Mouse (Mus musculus): ENCODE measurements at regions not wholly inside any gene's neighbourhood (a gene's known extent, or its start where the extent isn't known, plus 50 kb on each side); places are given as distances from the start of the nearest gene placed in this dataset.
A peak's percentile ranks its signal among the peaks of the same experiment; 100 is the strongest.

DNA sequence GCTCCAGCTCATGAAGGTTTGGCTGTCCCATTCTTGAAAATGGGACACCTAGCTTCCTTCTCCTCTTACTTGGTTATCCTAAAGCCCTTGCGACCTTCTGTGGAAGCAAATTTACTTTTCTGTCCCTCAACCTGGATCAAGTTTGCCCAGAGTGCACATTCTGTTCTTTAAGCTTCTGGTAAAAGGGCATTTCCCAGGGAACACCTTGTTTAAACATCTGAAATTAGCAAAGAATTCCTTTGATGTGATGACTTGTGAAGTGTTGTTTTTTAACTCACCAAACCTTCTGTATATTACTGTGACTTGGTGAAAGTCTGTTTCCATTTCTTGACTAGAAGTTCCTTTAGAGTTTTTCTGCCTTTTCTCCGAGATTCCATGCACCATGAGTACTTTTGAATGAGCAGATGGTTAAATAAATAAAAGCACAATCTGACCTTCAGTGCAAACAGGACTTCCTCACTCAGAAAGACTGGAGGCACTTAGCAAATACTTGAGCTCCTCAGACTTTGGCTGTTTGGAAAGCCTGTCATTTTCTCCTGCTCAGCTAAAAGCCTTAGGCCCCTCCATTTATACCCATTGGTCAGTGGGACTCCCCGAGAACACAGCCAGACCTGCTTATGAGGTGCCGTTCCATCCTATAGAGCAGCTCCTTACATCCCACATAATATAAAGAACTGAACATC lies 69.3 kb upstream of the Rprm start:
- Histone ChIP-seq H3K4me2 (replicated peaks) (no peak overlapping the region), H3K4me3 (no peak overlapping the region), H3K9me3 (no peaks in the 10 kb centered on the region), H3K27me3 (no peaks in the 10 kb centered on the region), H3K36me3 (no peaks in the 10 kb centered on the region), H3K27ac (replicated peaks) (no peak overlapping the region), H3K9ac (replicated peaks) (no peak overlapping the region), H3K4me1 (peaks cover 7% of the 10 kb centered on the region)
- no peak for ATAC-seq (ENCODE audit: low FRiP score, low read depth)
- 82% methylated on average over 4 of the region's 4 CpGs for WGBS

DNA sequence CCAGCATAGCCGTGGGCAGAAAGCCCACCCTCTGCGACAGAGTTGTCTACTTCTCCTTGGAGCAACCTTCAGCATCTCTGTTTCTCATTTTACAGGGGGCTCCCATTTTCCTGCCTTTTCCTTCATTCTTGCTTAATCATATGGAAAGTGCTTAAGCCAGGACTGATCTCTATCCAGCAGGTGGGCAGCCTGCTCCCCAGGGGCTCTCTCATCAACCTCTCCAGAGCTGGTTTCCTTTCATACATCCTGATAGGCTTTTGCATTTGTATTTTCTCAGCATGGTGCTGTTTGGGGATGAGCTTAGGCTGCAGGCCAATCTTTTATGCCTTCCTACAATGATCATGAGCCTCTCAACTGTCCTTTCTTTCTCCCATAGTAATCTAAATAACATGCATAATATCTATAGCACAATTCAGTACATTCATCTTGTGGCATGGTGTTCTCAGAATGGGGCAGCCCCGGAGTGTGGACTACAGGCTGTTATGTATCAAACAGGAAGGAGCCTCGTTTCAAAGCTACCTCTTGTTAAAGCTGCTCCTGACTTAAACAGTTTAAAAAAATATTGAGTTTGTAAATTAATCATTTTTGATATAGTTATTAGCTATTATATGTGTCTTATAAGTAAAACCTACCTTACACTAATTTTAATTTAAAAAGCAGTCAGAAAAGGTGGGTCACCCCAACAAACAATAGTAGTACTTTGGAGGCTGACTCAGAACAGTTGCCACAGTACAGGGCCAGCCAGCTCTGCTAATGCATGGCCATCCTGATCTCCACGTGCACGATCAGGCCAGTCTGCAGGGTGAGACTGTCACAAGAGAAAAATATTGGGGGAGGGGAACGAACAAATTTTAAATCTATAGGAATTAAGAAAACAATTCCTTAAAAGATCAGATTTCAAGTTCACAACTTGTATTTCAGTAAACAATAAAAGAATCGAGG lies 73.6 kb upstream of the Rprm start:
- ATAC-seq (ENCODE audit: low FRiP score, low read depth), result peak; percentile 51
- no peak overlapping the region for H3K4me3 ChIP-seq
- H3K27ac ChIP-seq (replicated peaks), result no peak overlapping the region
- no peaks in the 10 kb centered on the region for H3K9me3 ChIP-seq
- no peak overlapping the region for H3K9ac ChIP-seq (replicated peaks)
- H3K4me2 ChIP-seq (replicated peaks), result no peak overlapping the region
- H3K36me3 ChIP-seq, result no peaks in the 10 kb centered on the region
- H3K27me3 ChIP-seq, result no peaks in the 10 kb centered on the region
- peaks cover 7% of the 10 kb centered on the region for H3K4me1 ChIP-seq
- 40% methylated on average over 8 of the region's 8 CpGs for WGBS

DNA sequence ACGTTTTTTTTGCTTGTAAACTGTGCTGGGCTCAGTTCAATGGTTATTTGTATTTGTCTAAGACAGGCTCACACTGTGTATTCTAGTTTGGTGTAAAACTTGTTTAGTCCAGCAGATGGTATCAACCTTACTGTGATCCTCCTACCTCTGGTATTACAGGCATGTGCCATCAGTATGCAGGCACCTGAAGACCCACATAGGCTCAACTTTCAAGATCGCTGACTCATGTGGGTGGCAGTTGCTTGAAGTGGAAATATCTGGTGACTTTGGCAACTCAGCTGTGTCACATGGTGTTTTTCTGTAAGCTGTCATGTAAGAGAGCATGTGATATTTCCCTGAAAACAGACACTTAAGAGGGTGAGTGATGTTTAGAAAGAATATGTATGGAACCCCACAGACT lies 92.2 kb upstream of the Rprm start:
- no peak overlapping the region for H3K4me2 ChIP-seq (replicated peaks)
- H3K9ac ChIP-seq (replicated peaks), result no peak overlapping the region
- H3K4me1 ChIP-seq, result no peaks in the 10 kb centered on the region
- H3K9me3 ChIP-seq, result no peaks in the 10 kb centered on the region
- H3K27me3 ChIP-seq, result no peaks in the 10 kb centered on the region
- ATAC-seq (ENCODE audit: low FRiP score, low read depth), result no peak
- H3K27ac ChIP-seq (replicated peaks), result no peak overlapping the region
- no peaks in the 10 kb centered on the region for H3K36me3 ChIP-seq
- no peak overlapping the region for H3K4me3 ChIP-seq
- WGBS, result 94% methylated on average over 2 of the region's 2 CpGs

DNA sequence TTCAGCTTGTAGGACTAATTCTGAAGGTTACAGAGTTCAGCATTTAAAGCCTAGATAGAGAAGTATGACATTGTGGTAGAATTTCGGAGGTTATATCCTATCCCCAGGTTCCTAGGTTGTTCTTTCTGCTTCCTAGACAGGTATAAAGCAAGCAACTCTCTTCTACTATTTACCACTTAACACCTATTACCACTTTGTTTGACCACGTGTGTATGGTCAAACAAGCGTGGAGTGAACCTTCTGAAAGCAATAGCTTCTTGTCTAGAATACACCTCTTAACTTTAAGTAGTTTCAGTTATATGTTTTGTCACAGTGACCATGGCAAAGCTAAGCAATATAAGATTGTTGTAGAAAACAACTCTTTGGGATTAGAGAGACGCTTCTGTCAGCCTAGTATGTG lies 105.5 kb upstream of the Rprm start:
- 83% methylated on average over 4 of the region's 4 CpGs for WGBS
- no peaks in the 10 kb centered on the region for H3K9me3 ChIP-seq
- H3K9ac ChIP-seq (replicated peaks), result no peak overlapping the region
- H3K4me2 ChIP-seq (replicated peaks), result no peak overlapping the region
- H3K27me3 ChIP-seq, result no peaks in the 10 kb centered on the region
- ATAC-seq (ENCODE audit: low FRiP score, low read depth), result no peak
- no peaks in the 10 kb centered on the region for H3K36me3 ChIP-seq
- no peaks in the 10 kb centered on the region for H3K4me1 ChIP-seq
- no peak overlapping the region for H3K27ac ChIP-seq (replicated peaks)
- no peak overlapping the region for H3K4me3 ChIP-seq

DNA sequence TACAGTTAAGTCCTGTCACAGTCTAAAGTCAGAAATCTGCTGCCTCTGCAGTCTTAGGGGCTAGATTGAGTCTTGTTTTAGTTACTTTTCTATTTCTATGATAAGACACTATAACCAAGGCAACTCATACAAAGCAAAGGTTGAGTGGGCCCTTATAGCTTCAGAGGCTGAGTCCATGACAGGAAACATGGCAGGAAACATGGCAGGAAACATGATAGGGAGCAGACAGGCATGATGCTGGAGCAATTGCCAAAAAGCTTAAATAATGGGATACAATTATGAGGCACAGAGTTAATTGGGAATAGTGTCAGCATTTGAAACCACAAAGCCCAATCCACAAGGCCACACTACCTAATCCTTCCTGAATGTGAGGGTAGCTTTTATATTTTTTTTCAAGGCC lies 113.0 kb upstream of the Rprm start:
- H3K4me3 ChIP-seq, result no peak overlapping the region
- ATAC-seq (ENCODE audit: low FRiP score, low read depth), result no peak
- H3K9ac ChIP-seq (replicated peaks), result no peak overlapping the region
- no peaks in the 10 kb centered on the region for H3K9me3 ChIP-seq
- H3K4me1 ChIP-seq, result no peaks in the 10 kb centered on the region
- no peaks in the 10 kb centered on the region for H3K27me3 ChIP-seq
- H3K36me3 ChIP-seq, result no peaks in the 10 kb centered on the region
- H3K27ac ChIP-seq (replicated peaks), result no peak overlapping the region
- no peak overlapping the region for H3K4me2 ChIP-seq (replicated peaks)

DNA sequence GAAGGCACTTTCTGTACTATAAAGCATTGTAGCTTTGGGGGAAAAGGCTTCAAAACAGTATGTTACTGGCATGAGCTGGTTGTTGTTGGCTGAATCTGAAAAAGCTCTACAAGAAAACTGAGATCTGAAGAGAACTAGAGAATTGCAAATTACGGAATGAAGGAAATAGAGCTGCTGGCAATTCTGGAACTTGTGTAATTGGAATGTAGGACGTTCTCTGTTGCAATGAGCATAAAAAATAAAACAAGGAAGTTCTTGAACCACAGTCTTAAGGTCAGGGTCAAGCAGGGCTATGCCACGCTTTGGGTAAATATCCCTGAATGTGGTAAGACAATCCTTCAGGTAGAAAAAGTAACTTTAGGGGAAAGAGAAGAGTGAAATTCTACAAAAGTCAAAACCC lies 130.2 kb upstream of the Rprm start:
- no peaks in the 10 kb centered on the region for H3K27me3 ChIP-seq
- WGBS, result 74% methylated on average over 3 of the region's 3 CpGs
- ATAC-seq (ENCODE audit: low FRiP score, low read depth), result no peak
- H3K9me3 ChIP-seq, result no peaks in the 10 kb centered on the region
- no peak overlapping the region for H3K4me3 ChIP-seq
- H3K4me1 ChIP-seq, result no peaks in the 10 kb centered on the region
- H3K4me2 ChIP-seq (replicated peaks), result no peak overlapping the region
- H3K36me3 ChIP-seq, result no peaks in the 10 kb centered on the region
- no peak overlapping the region for H3K27ac ChIP-seq (replicated peaks)
- no peak overlapping the region for H3K9ac ChIP-seq (replicated peaks)

DNA sequence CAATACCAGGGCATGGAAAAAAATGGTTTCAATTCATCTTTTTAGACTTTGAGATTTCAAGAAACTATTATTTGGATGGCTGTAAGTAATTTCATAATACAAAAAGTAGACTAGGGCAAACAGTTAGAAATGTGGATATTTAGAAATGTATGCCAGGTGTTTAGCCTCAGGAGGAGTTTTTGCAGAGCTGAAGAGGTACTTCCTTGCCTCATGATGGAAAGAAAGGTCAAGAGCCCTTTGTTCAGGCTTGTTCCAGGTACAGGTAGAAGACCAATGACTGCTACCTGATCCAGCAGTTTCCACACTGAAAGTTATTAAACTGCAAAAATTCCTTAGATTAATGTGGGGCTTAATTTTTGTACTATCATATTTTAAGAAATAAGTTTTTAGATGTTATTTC lies 143.3 kb upstream of the Rprm start:
- no peak for ATAC-seq (ENCODE audit: low FRiP score, low read depth)
- H3K4me3 ChIP-seq, result no peak overlapping the region
- no peaks in the 10 kb centered on the region for H3K4me1 ChIP-seq
- H3K27me3 ChIP-seq, result no peaks in the 10 kb centered on the region
- H3K9me3 ChIP-seq, result no peaks in the 10 kb centered on the region
- no peak overlapping the region for H3K9ac ChIP-seq (replicated peaks)
- H3K36me3 ChIP-seq, result no peaks in the 10 kb centered on the region
- H3K27ac ChIP-seq (replicated peaks), result no peak overlapping the region
- no peak overlapping the region for H3K4me2 ChIP-seq (replicated peaks)

DNA sequence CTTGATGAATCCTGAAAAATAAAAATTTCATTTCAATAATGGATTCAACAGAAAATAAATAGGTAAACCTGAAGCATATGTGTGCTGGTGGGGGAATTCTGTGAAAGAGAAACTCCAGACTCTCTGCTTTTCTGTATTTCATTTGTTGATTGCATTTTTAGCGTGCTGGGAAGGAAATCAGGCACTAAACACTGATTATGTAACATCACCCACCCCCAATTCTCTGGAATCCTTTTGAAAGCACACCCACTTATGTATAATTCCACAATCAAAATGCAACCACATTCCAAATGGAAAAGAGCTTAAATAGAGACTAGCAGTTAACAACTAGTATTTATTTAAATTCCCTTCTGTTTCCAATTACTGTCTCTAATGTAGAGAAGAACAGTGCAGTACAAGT lies 143.7 kb upstream of the Rprm start:
- H3K27ac ChIP-seq (replicated peaks), result no peak overlapping the region
- no peak overlapping the region for H3K9ac ChIP-seq (replicated peaks)
- H3K27me3 ChIP-seq, result no peaks in the 10 kb centered on the region
- no peaks in the 10 kb centered on the region for H3K4me1 ChIP-seq
- no peak overlapping the region for H3K4me3 ChIP-seq
- H3K4me2 ChIP-seq (replicated peaks), result no peak overlapping the region
- no peaks in the 10 kb centered on the region for H3K9me3 ChIP-seq
- no peaks in the 10 kb centered on the region for H3K36me3 ChIP-seq
- WGBS, result 82% methylated on average over 1 of the region's 1 CpGs
- no peak for ATAC-seq (ENCODE audit: low FRiP score, low read depth)

DNA sequence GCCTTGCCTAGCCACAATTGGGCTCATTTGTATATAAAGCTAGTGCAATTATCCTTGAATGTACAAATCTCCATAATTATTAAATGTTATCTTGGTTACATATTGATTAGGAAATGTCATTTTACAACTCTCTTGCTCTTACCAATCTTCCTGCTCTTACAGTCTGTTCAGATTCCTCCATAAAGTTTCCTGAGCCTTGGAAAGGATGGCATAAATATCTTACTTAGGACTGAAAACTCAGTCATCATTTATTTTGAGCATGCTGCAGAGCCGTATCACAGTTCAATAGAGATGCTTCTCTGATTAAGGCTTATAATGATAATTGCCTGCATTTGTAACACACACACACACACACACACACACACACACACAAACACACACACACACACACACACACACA lies 151.4 kb upstream of the Rprm start:
- WGBS, result 94% methylated on average over 1 of the region's 1 CpGs
- Histone ChIP-seq H3K27ac (replicated peaks) (no peak overlapping the region), H3K9ac (replicated peaks) (no peak overlapping the region), H3K36me3 (no peaks in the 10 kb centered on the region), H3K4me2 (replicated peaks) (no peak overlapping the region), H3K4me1 (no peaks in the 10 kb centered on the region), H3K4me3 (no peak overlapping the region), H3K27me3 (no peaks in the 10 kb centered on the region), H3K9me3 (no peaks in the 10 kb centered on the region)
- ATAC-seq (ENCODE audit: low FRiP score, low read depth), result no peak

DNA sequence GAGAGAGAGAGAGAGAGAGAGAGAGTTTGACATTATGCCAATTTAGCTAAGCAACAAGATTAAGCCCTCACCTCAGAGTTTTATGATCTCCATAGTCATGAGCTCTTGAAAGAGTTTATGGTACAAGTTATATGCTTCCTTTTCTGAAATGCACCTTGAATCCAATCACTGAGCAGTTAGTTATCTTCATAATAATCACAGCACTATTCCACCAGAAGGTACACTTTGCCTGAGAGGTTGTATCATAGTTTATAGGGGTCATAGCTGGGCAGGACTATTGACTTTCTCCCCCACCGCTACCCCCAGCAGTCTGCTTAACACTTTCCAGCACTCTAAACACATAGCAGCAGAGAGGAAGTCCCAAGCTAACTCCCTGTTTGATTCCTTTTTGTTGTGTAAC lies 151.8 kb upstream of the Rprm start:
- Histone ChIP-seq H3K27ac (replicated peaks) (no peak overlapping the region), H3K27me3 (no peaks in the 10 kb centered on the region), H3K36me3 (no peaks in the 10 kb centered on the region), H3K9ac (replicated peaks) (no peak overlapping the region), H3K4me3 (no peak overlapping the region), H3K9me3 (no peaks in the 10 kb centered on the region), H3K4me2 (replicated peaks) (no peak overlapping the region), H3K4me1 (no peaks in the 10 kb centered on the region)
- WGBS, result 87% methylated on average over 1 of the region's 1 CpGs
- no peak for ATAC-seq (ENCODE audit: low FRiP score, low read depth)

DNA sequence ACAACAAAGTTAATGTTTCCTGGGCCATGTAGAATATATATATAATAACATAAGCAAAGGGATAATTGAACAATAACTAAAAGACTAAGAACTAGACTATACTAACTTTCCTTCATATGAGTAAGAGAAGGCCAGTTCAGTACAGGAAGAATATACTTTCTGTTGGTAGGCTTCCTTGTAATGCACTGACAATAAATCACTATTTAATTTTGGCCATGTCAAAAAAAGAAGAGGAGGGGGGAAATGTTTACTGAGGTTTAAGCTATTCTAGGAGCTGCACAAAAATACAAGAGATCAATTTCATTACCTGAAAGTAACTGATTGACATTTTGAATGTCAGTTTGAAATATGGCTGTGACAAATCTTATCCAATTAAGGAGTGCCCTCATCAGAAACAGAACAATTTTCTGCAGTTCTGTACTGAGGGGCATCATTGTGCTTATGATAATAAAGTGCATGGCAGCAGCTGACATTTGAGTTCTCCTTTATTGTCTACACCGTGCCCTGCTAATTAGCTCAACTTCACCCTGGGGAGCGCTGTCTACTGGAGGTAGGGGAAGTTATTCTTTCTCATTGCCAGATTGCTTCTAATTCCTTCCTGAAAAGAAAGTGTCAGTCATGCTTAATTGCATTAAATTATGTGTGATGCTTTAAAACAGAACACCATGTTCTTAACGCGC lies 171.2 kb upstream of the Galnt13 start:
- Histone ChIP-seq H3K9ac (replicated peaks) (no peak overlapping the region), H3K4me1 (peaks cover 6% of the 10 kb centered on the region), H3K27ac (replicated peaks) (no peak overlapping the region), H3K36me3 (no peaks in the 10 kb centered on the region), H3K4me3 (no peak overlapping the region), H3K4me2 (replicated peaks) (no peak overlapping the region), H3K9me3 (0 out of 2 replicates have a peak, but pooled peaks cover 6% of the 10 kb centered on the region), H3K27me3 (no peaks in the 10 kb centered on the region)
- peak; percentile 95 for ATAC-seq (ENCODE audit: low FRiP score, low read depth)
- WGBS, result 35% methylated on average over 4 of the region's 4 CpGs

DNA sequence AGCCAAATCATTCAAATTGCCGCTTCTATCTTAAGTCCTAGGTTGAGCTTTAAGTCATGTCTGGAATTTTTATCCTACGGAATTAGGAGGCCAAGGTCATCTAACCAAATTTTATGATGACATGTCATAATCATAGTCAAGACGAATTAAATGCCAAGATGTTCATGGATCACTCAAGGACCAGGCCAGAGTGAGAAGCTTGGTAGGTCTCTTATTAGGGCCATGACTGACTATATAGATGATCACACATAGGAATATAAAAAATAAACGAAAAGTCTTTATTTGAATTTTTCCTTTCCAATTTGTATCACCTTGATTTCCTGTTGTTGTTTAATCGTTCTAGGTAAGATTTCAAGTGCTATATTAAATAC lies 170.7 kb upstream of the Galnt13 start:
- peak; percentile 64 for ATAC-seq (ENCODE audit: low FRiP score, low read depth)
- Histone ChIP-seq H3K4me3 (no peak overlapping the region), H3K4me1 (peaks cover 6% of the 10 kb centered on the region), H3K9ac (replicated peaks) (no peak overlapping the region), H3K36me3 (no peaks in the 10 kb centered on the region), H3K4me2 (replicated peaks) (no peak overlapping the region), H3K27me3 (no peaks in the 10 kb centered on the region), H3K27ac (replicated peaks) (no peak overlapping the region), H3K9me3 (0 out of 2 replicates have a peak, but pooled peaks cover 6% of the 10 kb centered on the region)
- WGBS, result 68% methylated on average over 5 of the region's 5 CpGs
